Mouse (Mus musculus) cortical plate, adult 2 months (tissue): ENCODE measurements around the gene F3.

Source experiments
- CTCF ChIP-seq: fragments of 200-500 bp; IDR thresholded peaks from 2 replicates; pipeline ENCODE4 v1.5.1; 2011; ENCODE audit warnings: mild to moderate bottlenecking, control low read depth, low read length; ENCODE audit not compliant: insufficient read depth; ENCODE audit errors: extremely low read depth
- POLR2A ChIP-seq: fragments of 200-500 bp; IDR thresholded peaks from 2 replicates; pipeline ENCODE4 v1.6.1; 2011; ENCODE audit warnings: mild to moderate bottlenecking, low read length, control low read depth; ENCODE audit not compliant: insufficient read depth; ENCODE audit errors: extremely low read depth

GRCm38 (mm10) chr3:121697169-121697568, 26.2 kb upstream of the F3 start:
- no peak for TF ChIP-seq POLR2A
- TF ChIP-seq CTCF, result no peak
